Mouse (Mus musculus) forebrain, embryonic 14.5 days (tissue): ENCODE data around the gene Plgrkt. TPM values are rescaled to one million over a fixed set of nuclear protein-coding genes. Genes with fewer than 3 reads are reported as not detected.
A peak's percentile ranks its signal among the peaks of the same experiment; 100 is the strongest.

Experiments
- ATAC-seq: fragments of 200-750 bp; cut with Nextera tagmentation; 2 replicates; pipeline ENCODE4 v1.8.0; 2017; ENCODE audit warnings: mild to moderate bottlenecking, moderate library complexity
- DNase-seq: peaks from one replicate; pipeline ENCODE4 v3.0.0-alpha.2; 2015; ENCODE audit warnings: low spot score
- H3K27ac ChIP-seq: fragments of 300-500 bp; sonication (generic); 2 replicates; pipeline ENCODE4 v1.5.1; 2014; ENCODE audit warnings: low read depth, mild to moderate bottlenecking, control low read depth, low read length, moderate library complexity
- H3K27me3 ChIP-seq: fragments of 300-500 bp; sonication (generic); replicated peaks from 2 replicates; pipeline ENCODE4 v1.6.1; 2014; ENCODE audit warnings: low read length, control low read depth, mixed read lengths; ENCODE audit not compliant: control insufficient read depth, insufficient read depth
- H3K36me3 ChIP-seq: fragments of 300-500 bp; sonication (generic); 2 replicates; pipeline ENCODE4 v1.6.1; 2014; ENCODE audit warnings: low read length, control low read depth; ENCODE audit not compliant: control insufficient read depth, insufficient read depth
- H3K4me1 ChIP-seq: fragments of 300-500 bp; sonication (generic); 2 replicates; pipeline ENCODE4 v1.6.1; 2014; ENCODE audit warnings: antibody characterized with exemption, low read length, control low read depth; ENCODE audit not compliant: control insufficient read depth, insufficient read depth
- H3K4me2 ChIP-seq: fragments of 300-500 bp; sonication (generic); 2 replicates; pipeline ENCODE4 v1.6.1; 2014; ENCODE audit warnings: mild to moderate bottlenecking, control low read depth, low read length
- H3K4me3 ChIP-seq: fragments of 300-500 bp; sonication (generic); 2 replicates; pipeline ENCODE4 v1.5.1; 2014; ENCODE audit warnings: low read depth, low read length, control low read depth
- H3K9ac ChIP-seq: fragments of 300-500 bp; sonication (generic); 2 replicates; pipeline ENCODE4 v1.6.1; 2014; ENCODE audit warnings: mild to moderate bottlenecking, low read length, control low read depth, moderate library complexity
- H3K9me3 ChIP-seq: fragments of 300-500 bp; sonication (generic); replicated peaks from 2 replicates; pipeline ENCODE4 v1.6.1; 2016; ENCODE audit warnings: low read length, control low read depth, mixed read lengths; ENCODE audit not compliant: control insufficient read depth
- WGBS: fragments of 180-500 bp; shearing (Covaris S2); extraction: QIAGEN DNeasy Blood & Tissue Kit; methylation state at CpG from one replicate; pipeline ENCODE4 v1.1.7; 2014; 5-methylcytosine and 5-hydroxymethylcytosine counted together
- polyA plus RNA-seq: library from polyadenylated mRNA; unstranded; fragments of >200 nt; fragmentation: Nextera tagmentation; extraction: Ambion mirVana; gene quantifications from 2 replicates; pipeline ENCODE4 v1.2.1, GENCODE M21; 2014

The Plgrkt gene
- polyA plus RNA-seq, 1 experiment from 2014 or later = 109 TPM

- Histone ChIP-seq H3K27ac (no peak overlapping the region), H3K4me2 (no peak overlapping the region), H3K4me3 (no peak overlapping the region), H3K27me3 (no peaks in the 10 kb centered on the region), H3K36me3 (peaks cover 2% of the 10 kb centered on the region; the same call in 1 of the 2 replicates), H3K9me3 (no peaks in the 10 kb centered on the region), H3K4me1 (peaks cover 15% of the 10 kb centered on the region), H3K9ac (no peak overlapping the region)
- 82% methylated on average over 5 of the region's 5 CpGs for WGBS
- ATAC-seq = no peak
- DNase-seq = no peak
Observed at GRCm38 (mm10) chr19:29364076-29364475, 3.1 kb downstream of the Plgrkt start.

GRCm38 (mm10) chr19:29363557-29363956 is 3.6 kb downstream of the Plgrkt start:
- Histone ChIP-seq H3K4me1 (peaks cover 15% of the 10 kb centered on the region), H3K9ac (no peak overlapping the region), H3K9me3 (no peaks in the 10 kb centered on the region), H3K27ac (no peak overlapping the region), H3K4me3 (no peak overlapping the region), H3K27me3 (no peaks in the 10 kb centered on the region), H3K36me3 (peaks cover 7% of the 10 kb centered on the region; the same call in 1 of the 2 replicates), H3K4me2 (no peak overlapping the region)
- 95% methylated on average over 7 of the region's 7 CpGs for WGBS
- no peak for DNase-seq
- ATAC-seq = no peak

GRCm38 (mm10) chr19:29362173-29362930 is 4.8 kb downstream of the Plgrkt start:
- 48% methylated on average over 13 of the region's 13 CpGs for WGBS
- Histone ChIP-seq H3K36me3 (peaks cover 16% of the 10 kb centered on the region; the same call in 1 of the 2 replicates), H3K9me3 (no peaks in the 10 kb centered on the region), H3K4me1 (peaks cover 15% of the 10 kb centered on the region), H3K27ac (no peak overlapping the region), H3K4me2 (peak overlapping the region; percentile 62), H3K4me3 (peak overlapping the region; percentile 47), H3K27me3 (no peaks in the 10 kb centered on the region), H3K9ac (peak overlapping the region; percentile 71)
- DNase-seq = no peak
- ATAC-seq = peak; percentile 21; the same call in 1 of the 2 replicates

- ATAC-seq (peak; percentile 100), DNase-seq (peak; percentile 97)
- Histone ChIP-seq H3K9me3 (no peaks in the 10 kb centered on the region), H3K4me2 (peak overlapping the region; percentile 62), H3K27me3 (no peaks in the 10 kb centered on the region), H3K9ac (peak overlapping the region; percentile 71), H3K36me3 (peaks cover 23% of the 10 kb centered on the region; the same call in 1 of the 2 replicates), H3K27ac (no peak overlapping the region; the same call in 1 of the 2 replicates), H3K4me3 (peak overlapping the region; percentile 47), H3K4me1 (peaks cover 15% of the 10 kb centered on the region)
- WGBS = 2% methylated on average over 33 of the region's 33 CpGs
Observed at GRCm38 (mm10) chr19:29361468-29362130, 5.6 kb downstream of the Plgrkt start.

GRCm38 (mm10) chr19:29360251-29360650 is 6.9 kb downstream of the Plgrkt start:
- DNase-seq = no peak
- Histone ChIP-seq H3K27ac (no peak overlapping the region), H3K9ac (no peak overlapping the region), H3K36me3 (peaks cover 30% of the 10 kb centered on the region; the same call in 1 of the 2 replicates), H3K4me1 (peaks cover 15% of the 10 kb centered on the region), H3K27me3 (no peaks in the 10 kb centered on the region), H3K9me3 (no peaks in the 10 kb centered on the region), H3K4me3 (no peak overlapping the region), H3K4me2 (no peak overlapping the region; the same call in 1 of the 2 replicates)
- no peak for ATAC-seq
- WGBS = 95% methylated on average over 5 of the region's 5 CpGs

GRCm38 (mm10) chr19:29356281-29356680 is 10.9 kb downstream of the Plgrkt start:
- peaks cover 8% of the 10 kb centered on the region for H3K4me1 ChIP-seq
- no peak overlapping the region for H3K4me2 ChIP-seq
- peaks cover 35% of the 10 kb centered on the region; the same call in 1 of the 2 replicates for H3K36me3 ChIP-seq
- no peak overlapping the region for H3K27ac ChIP-seq
- H3K4me3 ChIP-seq = no peak overlapping the region
- no peak overlapping the region for H3K9ac ChIP-seq
- DNase-seq (no peak), ATAC-seq (no peak)
- 86% methylated on average over 11 of the region's 11 CpGs for WGBS
- no peaks in the 10 kb centered on the region for H3K27me3 ChIP-seq
- H3K9me3 ChIP-seq = no peaks in the 10 kb centered on the region

GRCm38 (mm10) chr19:29354895-29355877 is 12.0 kb downstream of the Plgrkt start:
- Histone ChIP-seq H3K4me2 (peak overlapping the region; percentile 55), H3K27me3 (no peaks in the 10 kb centered on the region), H3K27ac (no peak overlapping the region), H3K4me3 (peak overlapping the region; percentile 13), H3K9me3 (no peaks in the 10 kb centered on the region), H3K9ac (0 out of 2 replicates have a peak overlapping the region, but pooled peaks have one; percentile 26), H3K4me1 (no peaks in the 10 kb centered on the region), H3K36me3 (peaks cover 35% of the 10 kb centered on the region; the same call in 1 of the 2 replicates)
- DNase-seq (peak; percentile 93), ATAC-seq (peak; percentile 85)
- 4% methylated on average over 20 of the region's 20 CpGs for WGBS

- 62% methylated on average over 5 of the region's 5 CpGs for WGBS
Observed at GRCm38 (mm10) chr19:29350991-29351390, 16.2 kb downstream of the Plgrkt start.

More at GRCm38 (mm10) chr19:29350991-29351390, 16.2 kb downstream of the Plgrkt start:
- H3K9ac ChIP-seq = no peak overlapping the region
- DNase-seq = no peak
- no peak overlapping the region for H3K4me2 ChIP-seq
- no peaks in the 10 kb centered on the region for H3K27me3 ChIP-seq
- H3K36me3 ChIP-seq = peaks cover 14% of the 10 kb centered on the region; the same call in 1 of the 2 replicates
- no peaks in the 10 kb centered on the region for H3K4me1 ChIP-seq
- no peak overlapping the region for H3K27ac ChIP-seq
- H3K9me3 ChIP-seq = no peaks in the 10 kb centered on the region
- no peak for ATAC-seq
- H3K4me3 ChIP-seq = no peak overlapping the region
